Mouse (Mus musculus) midbrain, embryonic 10.5 days (tissue): Measurements from ENCODE around the gene Lgi4. TPM values are rescaled to one million over a fixed set of nuclear protein-coding genes. Genes with fewer than 3 reads are reported as not detected.

Source experiments
- DNase-seq: peaks from one replicate; pipeline ENCODE4 v3.0.0-alpha.2; 2017; ENCODE audit warnings: low spot score
- H3K27ac ChIP-seq: fragments of 300-500 bp; sonication (generic); replicated peaks from 2 replicates; pipeline ENCODE4 v1.5.1; 2016; ENCODE audit warnings: mild to moderate bottlenecking
- H3K27me3 ChIP-seq: fragments of 300-500 bp; sonication (generic); 2 replicates; pipeline ENCODE4 v1.6.1; 2016; ENCODE audit warnings: low read depth, mild to moderate bottlenecking; ENCODE audit not compliant: poor library complexity, severe bottlenecking
- H3K36me3 ChIP-seq: fragments of 300-500 bp; sonication (generic); 2 replicates; pipeline ENCODE4 v1.6.1; 2016; ENCODE audit warnings: mild to moderate bottlenecking, moderate library complexity
- H3K4me1 ChIP-seq: fragments of 300-500 bp; sonication (generic); 2 replicates; pipeline ENCODE4 v1.6.1; 2016
- H3K4me3 ChIP-seq: fragments of 300-500 bp; sonication (generic); 2 replicates; pipeline ENCODE4 v1.5.1; 2016; ENCODE audit warnings: mild to moderate bottlenecking, moderate library complexity
- H3K9me3 ChIP-seq: fragments of 300-500 bp; sonication (generic); replicated peaks from 2 replicates; pipeline ENCODE4 v1.6.1; 2016; ENCODE audit warnings: mild to moderate bottlenecking
- WGBS: fragments of 180-500 bp; shearing (Covaris S2); methylation state at CpG from one replicate; pipeline ENCODE4 v1.1.7; 2016; 5-methylcytosine and 5-hydroxymethylcytosine counted together
- polyA plus RNA-seq: library from polyadenylated mRNA; unstranded; fragments of >200 nt; fragmentation: Nextera tagmentation; extraction: Ambion mirVana; gene quantifications from 2 replicates; pipeline ENCODE4 v1.2.1, GENCODE M21; 2016

Gene Lgi4
- polyA plus RNA-seq, 1 experiment from 2014 or later = 1.2 TPM

DNA sequence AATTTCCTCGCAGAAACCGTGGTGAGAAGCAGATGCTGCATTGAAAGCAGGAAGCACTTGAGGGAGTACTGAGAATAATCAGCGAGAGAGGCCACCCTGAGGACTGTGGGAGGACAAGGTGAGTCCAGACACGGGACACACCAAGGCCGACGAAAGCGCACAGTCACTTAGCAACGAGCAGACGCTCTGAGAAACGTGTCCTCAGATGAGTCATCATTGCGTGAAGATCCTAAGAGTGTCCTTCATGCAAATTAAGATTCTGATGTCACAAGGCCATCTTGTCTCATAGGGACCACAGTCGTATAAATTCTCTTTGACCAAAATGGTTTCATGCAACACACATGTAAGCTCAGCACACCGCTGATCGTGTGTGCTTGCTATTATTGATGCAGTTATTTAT is 41.6 kb downstream of the Lgi4 start:
- WGBS = 90% methylated on average over 14 of the region's 14 CpGs

DNA sequence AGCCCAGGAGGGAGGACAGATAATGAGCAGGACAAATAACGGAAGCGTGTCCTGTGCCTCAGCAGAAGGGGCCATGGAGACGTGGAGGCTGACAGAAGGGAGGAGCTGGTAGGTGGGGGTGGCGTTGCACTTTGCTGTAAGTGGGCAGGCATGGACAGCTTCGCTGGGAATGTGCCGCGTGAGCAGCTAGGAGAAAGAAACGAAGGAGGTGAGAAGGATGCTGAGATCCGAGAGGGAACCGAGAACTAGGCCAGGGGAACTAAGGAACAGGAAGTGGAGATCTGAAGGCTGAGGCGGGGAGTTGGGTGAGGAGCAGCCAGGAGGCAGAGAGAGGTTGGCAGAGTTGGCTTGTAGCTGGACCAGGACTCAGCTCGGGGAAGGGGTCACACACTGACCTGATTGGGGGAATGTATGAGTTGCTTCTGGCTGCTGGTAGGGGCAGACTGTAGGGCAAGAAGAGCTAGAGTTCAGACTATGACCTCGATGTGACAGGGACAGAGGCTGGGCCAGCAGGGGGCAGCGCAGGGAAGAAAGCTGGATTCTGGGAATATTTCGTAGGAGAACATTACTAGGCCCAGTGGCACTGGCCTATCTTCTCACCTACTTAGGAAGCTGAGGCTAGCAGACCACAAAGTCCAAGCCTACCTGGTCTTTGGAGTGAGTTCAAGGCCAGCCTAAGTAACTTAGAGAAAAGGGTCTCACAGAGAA is 46.1 kb downstream of the Lgi4 start:
- WGBS = 70% methylated on average over 15 of the region's 15 CpGs
- no peak for DNase-seq
- H3K27me3 ChIP-seq = 0 out of 2 replicates have a peak, but pooled peaks cover 8% of the 10 kb centered on the region
- no peaks in the 10 kb centered on the region for H3K36me3 ChIP-seq
- no peaks in the 10 kb centered on the region for H3K9me3 ChIP-seq
- H3K27ac ChIP-seq = no peak overlapping the region
- H3K4me1 ChIP-seq = no peaks in the 10 kb centered on the region
- H3K4me3 ChIP-seq = no peak overlapping the region

More for the DNA sequence above, 41.6 kb downstream of the Lgi4 start:
- H3K9me3 ChIP-seq = no peaks in the 10 kb centered on the region
- H3K4me1 ChIP-seq = peaks cover 8% of the 10 kb centered on the region
- H3K36me3 ChIP-seq = no peaks in the 10 kb centered on the region
- DNase-seq = no peak
- H3K27ac ChIP-seq = no peak overlapping the region
- 0 out of 2 replicates have a peak, but pooled peaks cover 8% of the 10 kb centered on the region for H3K27me3 ChIP-seq
- H3K4me3 ChIP-seq = no peak overlapping the region

DNA sequence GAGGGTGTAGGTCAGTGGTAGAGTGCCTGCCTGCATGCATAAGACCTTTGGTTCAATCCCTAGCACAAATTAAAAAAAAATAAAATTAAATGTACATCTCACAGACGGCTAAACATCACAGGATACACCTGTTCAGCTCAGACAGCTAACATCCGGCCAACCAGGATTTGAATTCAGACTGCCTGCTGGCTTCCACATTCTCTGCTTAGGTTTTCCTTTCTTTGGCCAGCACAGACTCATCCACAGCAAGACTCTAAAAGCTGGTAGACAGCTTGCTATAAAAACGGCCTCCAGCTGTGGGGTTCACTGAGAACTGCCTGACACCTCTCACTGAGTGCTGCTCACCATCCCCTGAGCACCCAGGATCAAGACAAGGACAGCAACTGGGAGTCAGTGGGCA is 47.0 kb downstream of the Lgi4 start:
- Histone ChIP-seq H3K4me3 (no peak overlapping the region), H3K9me3 (no peaks in the 10 kb centered on the region), H3K4me1 (peaks cover 1% of the 10 kb centered on the region; the same call in 1 of the 2 replicates), H3K36me3 (no peaks in the 10 kb centered on the region), H3K27ac (no peak overlapping the region), H3K27me3 (0 out of 2 replicates have a peak, but pooled peaks cover 8% of the 10 kb centered on the region)
- DNase-seq = no peak
- 67% methylated on average over 3 of the region's 3 CpGs for WGBS

DNA sequence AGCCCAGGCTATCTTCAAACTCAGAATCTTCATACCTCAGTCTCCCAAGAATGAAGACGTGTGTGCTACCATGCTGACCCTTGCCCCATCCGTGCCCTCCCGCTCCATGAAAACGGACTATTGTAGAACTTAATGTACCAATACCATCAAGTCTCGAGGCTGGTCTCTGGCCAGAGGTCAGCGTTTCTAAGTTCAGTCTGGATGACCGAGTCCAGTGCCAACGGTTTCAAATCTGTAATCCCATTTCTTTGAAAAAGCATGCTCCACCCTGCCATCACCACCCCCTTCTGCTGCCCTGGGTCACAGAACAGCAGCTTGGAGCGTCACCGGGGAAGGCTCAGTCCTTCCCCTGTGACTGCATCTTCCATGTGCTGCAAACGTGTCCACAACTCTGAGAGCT is 48.6 kb downstream of the Lgi4 start:
- Histone ChIP-seq H3K4me1 (peaks cover 13% of the 10 kb centered on the region), H3K27me3 (0 out of 2 replicates have a peak, but pooled peaks cover 8% of the 10 kb centered on the region), H3K27ac (no peak overlapping the region), H3K9me3 (no peaks in the 10 kb centered on the region), H3K36me3 (no peaks in the 10 kb centered on the region), H3K4me3 (no peak overlapping the region)
- 91% methylated on average over 11 of the region's 11 CpGs for WGBS
- DNase-seq = no peak

DNA sequence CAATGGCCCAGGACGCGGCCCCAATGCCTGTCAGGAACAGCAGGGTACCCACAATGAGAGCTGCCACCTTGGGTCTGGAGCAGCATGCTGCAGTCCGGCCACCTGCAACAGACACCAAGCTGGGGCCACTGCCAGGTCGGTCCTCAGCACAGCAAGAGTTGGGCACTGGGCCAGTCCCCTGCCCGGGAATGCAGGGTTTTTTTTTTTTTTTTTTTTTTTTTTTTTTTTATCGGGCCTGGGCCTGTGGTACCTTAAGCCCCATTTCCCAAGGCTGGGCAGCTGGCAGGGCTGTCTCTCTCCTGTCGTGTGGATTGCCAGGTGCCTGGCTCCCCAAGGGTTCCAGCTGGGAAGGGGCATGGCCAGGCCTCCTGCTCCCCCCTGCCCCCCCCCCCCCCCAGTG is 49.9 kb downstream of the Lgi4 start:
- Histone ChIP-seq H3K4me1 (peaks cover 13% of the 10 kb centered on the region), H3K27ac (no peak overlapping the region), H3K9me3 (no peaks in the 10 kb centered on the region), H3K27me3 (no peaks in the 10 kb centered on the region), H3K36me3 (no peaks in the 10 kb centered on the region), H3K4me3 (no peak overlapping the region)
- no peak for DNase-seq
- WGBS = 47% methylated on average over 7 of the region's 7 CpGs

DNA sequence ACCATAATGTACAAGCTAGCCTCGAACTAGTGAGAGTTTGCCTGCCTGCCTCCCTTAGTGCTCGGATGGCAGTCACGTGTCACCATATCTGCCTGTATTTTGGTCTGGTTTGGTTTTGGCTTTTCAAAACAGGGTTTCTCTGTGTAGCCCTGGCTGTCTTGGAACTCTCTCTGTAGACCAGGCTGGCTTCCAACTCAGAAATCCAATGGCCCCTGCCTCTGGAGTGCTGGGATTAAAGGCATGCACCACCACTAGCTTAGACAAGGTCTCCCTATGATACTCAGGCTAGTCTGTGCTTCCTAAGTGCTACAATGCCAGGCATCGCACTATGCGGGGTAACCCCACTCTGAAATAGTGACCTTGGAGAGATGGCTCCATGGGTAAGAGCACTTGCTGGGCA is 50.7 kb downstream of the Lgi4 start:
- Histone ChIP-seq H3K9me3 (no peaks in the 10 kb centered on the region), H3K27me3 (peaks cover 5% of the 10 kb centered on the region; the same call in 1 of the 2 replicates), H3K36me3 (no peaks in the 10 kb centered on the region), H3K27ac (no peak overlapping the region), H3K4me3 (no peak overlapping the region), H3K4me1 (peaks cover 15% of the 10 kb centered on the region)
- WGBS = 90% methylated on average over 5 of the region's 5 CpGs
- no peak for DNase-seq

DNA sequence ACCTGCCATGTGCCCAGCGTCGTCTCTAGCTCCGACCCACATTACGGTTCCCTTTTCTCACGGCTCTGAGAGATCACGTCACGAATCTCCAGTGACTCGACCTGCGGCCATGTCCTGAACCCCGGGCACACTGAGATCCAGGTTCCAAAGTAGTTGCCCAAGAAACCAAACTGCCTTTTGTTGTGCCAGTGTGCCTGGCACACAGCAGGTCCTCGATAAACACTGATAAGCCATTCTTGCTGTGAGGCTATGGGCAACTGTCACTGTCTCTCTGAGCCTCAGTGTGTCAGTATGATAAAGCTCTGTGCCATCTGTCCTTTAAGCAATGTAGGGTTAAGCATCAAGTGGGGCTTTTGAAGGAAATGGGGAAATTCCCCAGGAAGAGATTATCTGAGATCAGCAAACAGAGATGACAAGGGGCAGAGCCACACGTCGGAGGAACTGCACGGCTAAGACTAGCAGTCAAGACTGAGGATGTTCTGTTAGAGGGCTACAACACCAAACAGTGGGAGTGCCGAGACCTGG is 51.8 kb downstream of the Lgi4 start:
- DNase-seq = no peak
- peaks cover 25% of the 10 kb centered on the region for H3K4me1 ChIP-seq
- H3K27ac ChIP-seq = no peak overlapping the region
- H3K9me3 ChIP-seq = no peaks in the 10 kb centered on the region
- no peak overlapping the region for H3K4me3 ChIP-seq
- H3K36me3 ChIP-seq = no peaks in the 10 kb centered on the region
- H3K27me3 ChIP-seq = peaks cover 16% of the 10 kb centered on the region
- WGBS = 82% methylated on average over 15 of the region's 15 CpGs

DNA sequence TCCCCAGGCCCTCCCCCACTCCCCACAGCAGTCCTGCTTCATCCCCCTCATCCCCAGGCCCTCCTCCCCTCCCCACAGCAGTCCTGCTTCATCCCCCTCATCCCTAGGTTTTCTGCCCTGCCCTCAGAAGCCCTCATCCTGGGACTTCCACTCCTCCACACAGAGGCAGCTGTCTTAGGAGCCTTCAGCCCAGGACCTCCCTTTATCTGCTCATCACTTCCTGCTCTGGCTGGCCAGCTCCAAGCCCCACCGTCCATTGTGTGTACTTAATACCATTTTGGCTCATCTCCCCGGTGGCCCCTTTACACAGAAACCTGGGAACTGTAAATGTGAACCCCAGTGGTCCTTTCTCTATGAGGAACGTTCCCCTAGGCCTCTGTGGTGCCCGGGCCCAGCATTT is 52.9 kb downstream of the Lgi4 start:
- peaks cover 36% of the 10 kb centered on the region for H3K4me1 ChIP-seq
- DNase-seq = no peak
- no peaks in the 10 kb centered on the region for H3K9me3 ChIP-seq
- peak overlapping the region; percentile 28; the same call in 1 of the 2 replicates for H3K27ac ChIP-seq
- peaks cover 21% of the 10 kb centered on the region for H3K27me3 ChIP-seq
- 33% methylated on average over 4 of the region's 4 CpGs for WGBS
- no peaks in the 10 kb centered on the region for H3K36me3 ChIP-seq
- no peak overlapping the region for H3K4me3 ChIP-seq

DNA sequence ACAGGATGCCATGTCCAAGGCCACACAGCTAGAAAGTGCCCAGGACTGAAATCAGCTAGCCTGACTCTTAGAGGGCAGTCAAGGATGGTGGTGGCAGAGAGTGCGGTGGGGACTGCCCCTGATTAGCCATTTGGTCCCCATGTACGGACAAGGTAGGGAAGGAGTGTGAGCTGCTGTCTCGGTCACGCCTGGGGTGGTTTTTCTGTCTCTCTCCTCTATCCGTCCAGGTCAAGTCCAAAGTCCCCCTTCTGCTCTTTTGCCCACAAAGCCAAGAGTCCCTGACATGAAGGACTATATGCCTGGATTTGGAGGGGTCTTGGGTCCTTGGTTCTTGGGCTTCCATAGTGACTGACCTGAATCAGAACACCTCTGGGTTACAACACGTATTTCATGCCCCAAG is 54.7 kb downstream of the Lgi4 start:
- no peak for DNase-seq
- Histone ChIP-seq H3K27ac (no peak overlapping the region), H3K4me3 (no peak overlapping the region), H3K4me1 (peaks cover 38% of the 10 kb centered on the region), H3K9me3 (no peaks in the 10 kb centered on the region), H3K27me3 (peaks cover 21% of the 10 kb centered on the region), H3K36me3 (no peaks in the 10 kb centered on the region)
- 78% methylated on average over 6 of the region's 6 CpGs for WGBS

DNA sequence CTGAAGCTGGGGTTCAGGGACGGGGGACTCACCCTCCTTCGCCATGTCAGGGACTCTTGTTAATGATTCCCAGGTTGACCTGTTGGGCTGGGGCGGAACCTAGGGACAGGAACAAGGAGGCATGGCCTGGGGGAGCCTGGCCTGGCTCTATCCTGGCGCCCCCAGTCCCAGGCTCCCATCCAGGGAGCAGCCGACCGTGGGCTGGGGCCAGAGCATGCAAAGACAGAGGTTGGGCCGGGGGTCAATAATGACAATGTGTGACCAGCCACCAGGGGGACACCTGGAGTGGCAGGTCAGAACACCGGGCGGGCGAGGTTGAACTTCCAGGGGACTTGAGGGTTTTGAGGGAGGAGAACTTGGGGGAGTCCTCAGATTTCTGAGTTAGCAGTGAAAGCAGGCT is 55.5 kb downstream of the Lgi4 start:
- Histone ChIP-seq H3K27me3 (peaks cover 21% of the 10 kb centered on the region), H3K9me3 (no peaks in the 10 kb centered on the region), H3K4me1 (peaks cover 38% of the 10 kb centered on the region), H3K36me3 (no peaks in the 10 kb centered on the region), H3K27ac (no peak overlapping the region), H3K4me3 (no peak overlapping the region)
- WGBS = 54% methylated on average over 10 of the region's 10 CpGs
- no peak for DNase-seq

DNA sequence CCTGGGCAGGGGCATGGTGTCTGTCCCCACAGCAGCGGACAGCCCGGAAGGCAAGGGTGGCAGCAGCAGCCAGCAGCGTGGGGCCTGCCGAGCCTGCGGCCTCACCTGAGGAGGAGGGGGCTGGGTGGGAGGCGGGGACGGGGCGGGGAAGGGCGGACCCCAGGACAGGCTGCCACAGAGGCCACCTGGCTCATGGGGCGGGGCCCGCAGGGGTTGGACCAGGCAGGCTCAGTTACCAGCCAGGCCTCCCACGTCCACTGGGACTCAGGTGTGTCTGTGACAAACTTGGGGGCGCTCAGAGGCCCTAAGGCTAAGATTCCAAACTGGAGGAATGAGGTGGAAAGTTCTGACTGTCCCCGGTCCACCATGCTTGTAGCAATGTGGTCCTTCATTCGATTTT is 56.0 kb downstream of the Lgi4 start, which contains the start of gene Hpn:
Gene Hpn, minus strand, starts transcription at position 109 of the 400 bp plus-strand sequence.
- no peak within 1 kb of the TSS for H3K4me3 ChIP-seq
- H3K4me1 ChIP-seq = peaks cover 38% of the 10 kb centered on the region
- H3K27me3 ChIP-seq = peaks cover 21% of the 10 kb centered on the region
- no peaks in the 10 kb centered on the region for H3K9me3 ChIP-seq
- H3K36me3 ChIP-seq = no peaks in the 10 kb centered on the region
- DNase-seq = no peak
- H3K27ac ChIP-seq = peak within 1 kb of the TSS; percentile 43
- WGBS = 13% methylated on average over 15 of the region's 15 CpGs

DNA sequence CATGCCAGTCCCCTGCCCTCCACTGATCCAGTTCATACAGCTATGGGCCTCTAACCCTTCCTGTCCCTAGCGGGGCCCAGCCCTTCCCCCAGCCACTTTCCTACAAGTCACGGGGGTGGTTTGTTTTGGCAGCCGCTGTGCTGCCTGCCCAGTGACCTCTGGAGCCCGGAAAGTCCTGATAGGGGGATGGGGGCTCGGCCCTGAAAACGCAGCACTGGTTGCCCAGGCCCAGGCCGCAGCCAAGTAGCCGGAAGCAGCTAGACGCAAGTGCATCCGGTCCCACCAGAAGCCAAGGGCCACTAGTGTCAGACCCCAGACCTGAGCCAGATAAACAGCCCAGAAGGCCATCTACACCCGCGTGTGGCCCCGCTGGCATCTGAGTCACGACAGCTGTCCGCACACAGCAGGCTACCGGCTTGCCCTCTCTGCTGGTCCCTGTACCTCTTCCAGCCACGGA is 56.5 kb downstream of the Lgi4 start:
- H3K27me3 ChIP-seq = peaks cover 21% of the 10 kb centered on the region
- H3K4me1 ChIP-seq = peaks cover 38% of the 10 kb centered on the region
- no peak overlapping the region for H3K4me3 ChIP-seq
- H3K9me3 ChIP-seq = no peaks in the 10 kb centered on the region
- peak; percentile 45 for DNase-seq
- peak overlapping the region; percentile 43 for H3K27ac ChIP-seq
- 34% methylated on average over 17 of the region's 17 CpGs for WGBS
- no peaks in the 10 kb centered on the region for H3K36me3 ChIP-seq

DNA sequence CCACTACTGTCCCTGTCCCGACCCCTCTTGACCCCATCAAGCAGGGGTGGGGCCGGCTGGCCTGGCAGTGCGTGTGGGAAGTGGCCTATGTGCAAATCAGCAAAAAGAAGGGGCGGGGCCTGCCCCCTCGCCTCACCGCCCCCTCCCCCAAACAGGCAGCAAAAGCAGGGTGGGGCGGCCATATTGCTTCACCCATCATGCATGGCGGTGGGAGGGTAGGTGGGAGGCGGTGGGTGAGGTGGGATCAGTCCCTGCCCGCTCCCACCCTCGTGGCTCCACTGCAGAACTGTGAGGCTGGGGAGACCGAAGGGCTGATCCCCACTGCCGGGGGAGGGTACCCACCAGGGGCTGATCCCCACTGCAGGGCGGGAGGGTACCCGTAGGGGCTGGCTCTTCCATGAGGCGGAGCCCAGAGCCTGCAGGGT is 57.6 kb downstream of the Lgi4 start:
- Histone ChIP-seq H3K4me3 (peak overlapping the region; percentile 30), H3K27me3 (peaks cover 21% of the 10 kb centered on the region), H3K9me3 (no peaks in the 10 kb centered on the region), H3K36me3 (no peaks in the 10 kb centered on the region), H3K27ac (peak overlapping the region; percentile 57; the same call in 1 of the 2 replicates), H3K4me1 (peaks cover 31% of the 10 kb centered on the region)
- no peak for DNase-seq
- 44% methylated on average over 16 of the region's 16 CpGs for WGBS
